Mouse (Mus musculus): Measurements from ENCODE around the gene Fam83g. TPM values are rescaled to one million over a fixed set of nuclear protein-coding genes. Genes with fewer than 3 reads are reported as not detected.
A peak's percentile ranks its signal among the peaks of the same experiment; 100 is the strongest.

The Fam83g gene
- polyA plus RNA-seq, 1 experiment from 2014 or later = 0.56 TPM

GRCm38 (mm10) chr11:61646499-61647039, 37.3 kb upstream of the Fam83g start:
- no peak overlapping the region for H3K4me3 ChIP-seq
- H3K4me2 ChIP-seq (replicated peaks) = no peak overlapping the region
- WGBS = 65% methylated on average over 2 of the region's 2 CpGs
- no peaks in the 10 kb centered on the region for H3K27me3 ChIP-seq (replicated peaks)
- no peak overlapping the region for H3K27ac ChIP-seq
- no peak for ATAC-seq (ENCODE audit: low FRiP score, low read depth)
- H3K36me3 ChIP-seq = no peaks in the 10 kb centered on the region
- no peaks in the 10 kb centered on the region for H3K4me1 ChIP-seq
- no peak overlapping the region for H3K9ac ChIP-seq
- H3K9me3 ChIP-seq = no peaks in the 10 kb centered on the region

DNA sequence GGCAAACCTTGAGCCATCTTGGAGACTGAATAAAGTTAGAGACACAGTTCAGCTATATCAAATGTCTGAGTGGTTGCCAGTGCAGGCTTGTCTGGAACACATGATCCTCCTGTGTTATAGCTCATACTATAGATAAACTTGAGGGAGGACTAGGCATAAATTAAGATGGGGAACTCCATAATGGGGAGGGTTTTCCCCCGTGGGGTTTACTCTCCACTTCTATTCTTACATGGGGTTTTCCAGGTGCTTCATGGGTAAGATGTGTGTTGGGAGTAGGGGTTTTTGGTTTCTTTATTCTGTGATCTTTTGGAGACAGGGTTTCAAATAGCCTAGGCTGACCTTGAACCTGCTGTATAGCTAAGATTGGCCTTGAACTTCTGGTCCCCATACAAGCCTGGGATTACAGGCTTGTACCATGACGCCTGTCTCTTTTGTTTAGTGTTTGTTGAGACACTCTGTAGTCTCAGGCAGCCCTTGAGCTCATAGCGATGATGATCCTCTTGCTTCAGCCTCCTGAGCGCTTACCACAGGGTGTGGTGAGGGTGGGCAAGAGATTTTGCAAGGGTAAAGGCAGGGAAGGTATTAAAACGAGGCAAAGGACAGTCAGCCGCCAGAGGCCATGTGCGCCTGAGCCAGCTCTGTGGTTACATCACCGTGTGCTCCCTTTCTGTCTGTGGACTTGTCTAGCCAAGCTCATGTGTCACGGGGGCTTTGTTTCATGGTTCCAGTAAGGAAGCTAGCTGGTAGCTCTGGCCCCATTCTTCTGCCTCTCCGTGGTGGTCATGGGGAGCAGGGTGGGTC, 36.6 kb upstream of the Fam83g start:
- H3K36me3 ChIP-seq = no peaks in the 10 kb centered on the region
- 74% methylated on average over 10 of the region's 10 CpGs for WGBS
- no peak overlapping the region for H3K9ac ChIP-seq

DNA sequence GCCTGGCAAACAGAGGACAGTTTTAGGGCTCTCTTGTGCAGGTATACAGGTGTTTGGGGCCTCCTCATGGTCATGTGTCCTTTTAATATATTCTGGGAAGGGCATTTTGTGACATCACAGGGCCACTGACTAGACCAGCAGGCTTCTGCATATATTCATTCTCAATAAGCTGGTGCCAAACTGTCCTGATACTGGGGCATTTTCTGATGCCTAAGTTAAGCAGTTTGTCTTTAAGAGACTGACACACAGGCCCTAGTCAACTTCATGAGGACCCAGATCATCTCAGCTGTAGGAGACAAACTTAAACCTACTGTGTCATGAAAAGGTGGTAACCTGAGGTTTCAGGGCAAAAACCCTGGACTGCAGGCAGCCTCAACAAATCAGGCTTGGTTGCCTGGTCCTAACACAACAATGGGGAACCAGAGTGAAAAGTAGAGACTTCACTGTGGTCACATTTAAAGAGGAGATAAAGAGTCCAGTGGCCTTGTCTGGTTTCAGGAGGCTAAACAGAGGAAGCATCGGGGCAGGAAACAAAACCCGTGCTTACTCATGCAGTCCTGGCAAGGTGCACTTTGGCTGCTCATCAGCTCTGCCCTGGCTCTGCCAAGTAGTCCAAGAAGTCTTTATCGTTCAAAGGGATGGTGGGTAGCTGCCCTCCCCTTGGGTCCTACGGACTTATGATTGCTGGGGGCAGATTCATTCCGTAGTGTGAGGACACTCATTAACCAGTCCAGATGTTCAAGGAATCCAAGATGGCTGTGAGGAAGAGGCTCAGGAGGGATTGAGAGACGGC, 35.7 kb upstream of the Fam83g start:
- Histone ChIP-seq H3K9ac (no peak overlapping the region), H3K9me3 (no peaks in the 10 kb centered on the region), H3K27me3 (replicated peaks) (no peaks in the 10 kb centered on the region), H3K27ac (no peak overlapping the region), H3K4me3 (no peak overlapping the region), H3K4me2 (replicated peaks) (no peak overlapping the region), H3K4me1 (no peaks in the 10 kb centered on the region), H3K36me3 (no peaks in the 10 kb centered on the region)
- ATAC-seq (ENCODE audit: low FRiP score, low read depth) = no peak
- WGBS = 88% methylated on average over 6 of the region's 6 CpGs

More for the DNA sequence above, 36.6 kb upstream of the Fam83g start:
- Histone ChIP-seq H3K27me3 (replicated peaks) (no peaks in the 10 kb centered on the region), H3K27ac (no peak overlapping the region), H3K9me3 (no peaks in the 10 kb centered on the region), H3K4me1 (no peaks in the 10 kb centered on the region), H3K4me2 (replicated peaks) (no peak overlapping the region), H3K4me3 (no peak overlapping the region)
- no peak for ATAC-seq (ENCODE audit: low FRiP score, low read depth)

DNA sequence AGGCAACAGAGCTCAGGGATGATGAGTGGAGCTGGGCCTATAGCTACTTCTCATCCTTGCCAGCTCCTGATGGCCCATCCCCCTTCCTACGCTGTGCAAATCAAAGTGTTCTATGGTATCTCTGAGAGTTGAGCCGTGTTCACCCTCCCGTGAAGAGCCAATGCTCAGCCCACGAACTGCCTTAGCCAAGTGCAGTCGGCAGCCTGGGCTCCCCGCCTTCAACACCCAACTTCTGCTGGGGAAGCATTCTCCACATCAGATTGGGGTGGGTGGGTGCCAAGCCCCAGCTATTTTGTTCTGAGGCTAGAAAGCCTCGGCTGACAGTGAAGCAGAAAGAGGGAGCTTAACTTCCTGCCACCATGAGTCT, 35.2 kb upstream of the Fam83g start:
- Histone ChIP-seq H3K27ac (no peak overlapping the region), H3K4me2 (replicated peaks) (no peak overlapping the region), H3K9ac (no peak overlapping the region), H3K36me3 (no peaks in the 10 kb centered on the region), H3K4me1 (no peaks in the 10 kb centered on the region), H3K27me3 (replicated peaks) (no peaks in the 10 kb centered on the region), H3K4me3 (no peak overlapping the region), H3K9me3 (no peaks in the 10 kb centered on the region)
- WGBS = 85% methylated on average over 7 of the region's 7 CpGs
- no peak for ATAC-seq (ENCODE audit: low FRiP score, low read depth)

DNA sequence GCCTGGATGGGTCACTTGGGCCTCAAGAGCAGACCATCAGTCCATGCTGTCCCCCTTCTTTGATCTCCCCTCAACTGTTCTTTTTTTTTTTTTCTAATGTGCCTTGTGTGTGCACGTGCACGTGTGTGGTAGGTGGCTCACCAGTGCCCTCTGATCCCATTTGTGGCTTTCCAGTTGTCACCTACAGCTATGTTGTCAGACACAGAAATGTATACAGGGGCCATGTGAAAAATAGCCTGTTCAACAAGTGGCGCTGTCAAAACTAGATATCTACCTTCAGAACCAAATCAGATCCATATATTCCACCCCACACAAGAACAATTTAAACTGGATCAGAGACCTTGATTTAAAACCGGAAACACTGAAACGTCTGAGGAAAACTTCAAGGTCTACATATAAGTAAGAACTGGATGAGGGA, 34.7 kb upstream of the Fam83g start:
- H3K9ac ChIP-seq = no peak overlapping the region
- H3K36me3 ChIP-seq = no peaks in the 10 kb centered on the region
- no peak overlapping the region for H3K4me3 ChIP-seq
- H3K4me1 ChIP-seq = no peaks in the 10 kb centered on the region
- no peak overlapping the region for H3K27ac ChIP-seq
- no peak overlapping the region for H3K4me2 ChIP-seq (replicated peaks)
- H3K9me3 ChIP-seq = no peaks in the 10 kb centered on the region
- ATAC-seq (ENCODE audit: low FRiP score, low read depth) = no peak
- H3K27me3 ChIP-seq (replicated peaks) = no peaks in the 10 kb centered on the region
- WGBS = 90% methylated on average over 5 of the region's 5 CpGs

GRCm38 (mm10) chr11:61649626-61650025, 34.3 kb upstream of the Fam83g start:
- WGBS = 92% methylated on average over 4 of the region's 4 CpGs
- Histone ChIP-seq H3K4me2 (replicated peaks) (no peak overlapping the region), H3K27ac (no peak overlapping the region), H3K9me3 (no peaks in the 10 kb centered on the region), H3K4me3 (no peak overlapping the region), H3K9ac (no peak overlapping the region), H3K4me1 (no peaks in the 10 kb centered on the region), H3K36me3 (no peaks in the 10 kb centered on the region), H3K27me3 (replicated peaks) (no peaks in the 10 kb centered on the region)
- ATAC-seq (ENCODE audit: low FRiP score, low read depth) = no peak

GRCm38 (mm10) chr11:61650470-61651265, 33.2 kb upstream of the Fam83g start:
- no peak for ATAC-seq (ENCODE audit: low FRiP score, low read depth)
- H3K9ac ChIP-seq = no peak overlapping the region
- H3K4me2 ChIP-seq (replicated peaks) = no peak overlapping the region
- no peaks in the 10 kb centered on the region for H3K9me3 ChIP-seq
- H3K27me3 ChIP-seq (replicated peaks) = no peaks in the 10 kb centered on the region
- H3K36me3 ChIP-seq = no peaks in the 10 kb centered on the region
- H3K4me3 ChIP-seq = no peak overlapping the region
- 86% methylated on average over 9 of the region's 9 CpGs for WGBS
- H3K27ac ChIP-seq = no peak overlapping the region
- H3K4me1 ChIP-seq = no peaks in the 10 kb centered on the region

GRCm38 (mm10) chr11:61652216-61652615, 31.7 kb upstream of the Fam83g start:
- no peak for ATAC-seq (ENCODE audit: low FRiP score, low read depth)
- H3K36me3 ChIP-seq = no peaks in the 10 kb centered on the region
- H3K4me2 ChIP-seq (replicated peaks) = no peak overlapping the region
- H3K4me1 ChIP-seq = no peaks in the 10 kb centered on the region
- H3K27me3 ChIP-seq (replicated peaks) = no peaks in the 10 kb centered on the region
- 89% methylated on average over 5 of the region's 5 CpGs for WGBS
- H3K9ac ChIP-seq = no peak overlapping the region
- no peak overlapping the region for H3K27ac ChIP-seq
- H3K9me3 ChIP-seq = no peaks in the 10 kb centered on the region
- no peak overlapping the region for H3K4me3 ChIP-seq

- no peak within 1 kb of the TSS for H3K4me3 ChIP-seq
- H3K9me3 ChIP-seq = no peaks in the 10 kb centered on the region
- H3K4me2 ChIP-seq (replicated peaks) = peak within 1 kb of the TSS; percentile 2; the same call in 1 of the 2 replicates
- H3K27ac ChIP-seq = no peak within 1 kb of the TSS
- H3K4me1 ChIP-seq = no peaks in the 10 kb centered on the region
- H3K36me3 ChIP-seq = no peaks in the 10 kb centered on the region
- 70% methylated on average over 10 of the region's 10 CpGs for WGBS
- no peak within 1 kb of the TSS for H3K9ac ChIP-seq
- ATAC-seq (ENCODE audit: low FRiP score, low read depth) = no peak
- no peaks in the 10 kb centered on the region for H3K27me3 ChIP-seq (replicated peaks)
Measured at GRCm38 (mm10) chr11:61652686-61653447, 31.0 kb upstream of the Fam83g start, which contains the start of gene Grap. Gene Grap, plus strand, starts transcription at chr11:61653265.

GRCm38 (mm10) chr11:61653568-61653967, 30.3 kb upstream of the Fam83g start:
- 72% methylated on average over 2 of the region's 2 CpGs for WGBS
- no peak overlapping the region for H3K4me3 ChIP-seq
- no peak for ATAC-seq (ENCODE audit: low FRiP score, low read depth)
- no peak overlapping the region for H3K27ac ChIP-seq
- H3K36me3 ChIP-seq = no peaks in the 10 kb centered on the region
- 0 out of 2 replicates have a peak overlapping the region, but pooled peaks have one; percentile 2 for H3K4me2 ChIP-seq (replicated peaks)
- no peaks in the 10 kb centered on the region for H3K27me3 ChIP-seq (replicated peaks)
- H3K4me1 ChIP-seq = no peaks in the 10 kb centered on the region
- H3K9ac ChIP-seq = no peak overlapping the region
- no peaks in the 10 kb centered on the region for H3K9me3 ChIP-seq

GRCm38 (mm10) chr11:61654786-61655311, 29.0 kb upstream of the Fam83g start:
- no peaks in the 10 kb centered on the region for H3K36me3 ChIP-seq
- H3K9me3 ChIP-seq = no peaks in the 10 kb centered on the region
- no peak overlapping the region for H3K27ac ChIP-seq
- 92% methylated on average over 4 of the region's 4 CpGs for WGBS
- H3K4me3 ChIP-seq = no peak overlapping the region
- no peak overlapping the region for H3K9ac ChIP-seq
- ATAC-seq (ENCODE audit: low FRiP score, low read depth) = no peak
- no peaks in the 10 kb centered on the region for H3K4me1 ChIP-seq
- no peak overlapping the region for H3K4me2 ChIP-seq (replicated peaks)
- no peaks in the 10 kb centered on the region for H3K27me3 ChIP-seq (replicated peaks)

Measured in neural tube, embryonic 12.5 days (tissue).